Mouse (Mus musculus) embryonic fibroblast, embryonic 13.5 days (primary cell): ENCODE measurements around the gene Vac14.

ENCODE experiments used
- CTCF ChIP-seq: IDR thresholded peaks from 2 replicates; pipeline ENCODE4 v1.5.1; 2011; ENCODE audit warnings: mild to moderate bottlenecking, control low read depth, low read length, moderate library complexity, borderline replicate concordance; ENCODE audit not compliant: insufficient read depth
- POLR2A ChIP-seq: IDR thresholded peaks from 2 replicates; pipeline ENCODE4 v1.6.1; 2011; ENCODE audit warnings: low read depth, mild to moderate bottlenecking, control low read depth, low read length, moderate library complexity

GRCm38 (mm10) chr8:110751490-110751889 is 133.1 kb downstream of the Vac14 start:
- TF ChIP-seq CTCF, result no peak
- TF ChIP-seq POLR2A, result no peak
